Mouse (Mus musculus): ENCODE results near the gene 2310009B15Rik.
"Not testable (repeated sequence)": the region's sequence is repeated elsewhere in the genome, so short reads cannot be mapped to it uniquely, and the experiment has no call there.

DNA sequence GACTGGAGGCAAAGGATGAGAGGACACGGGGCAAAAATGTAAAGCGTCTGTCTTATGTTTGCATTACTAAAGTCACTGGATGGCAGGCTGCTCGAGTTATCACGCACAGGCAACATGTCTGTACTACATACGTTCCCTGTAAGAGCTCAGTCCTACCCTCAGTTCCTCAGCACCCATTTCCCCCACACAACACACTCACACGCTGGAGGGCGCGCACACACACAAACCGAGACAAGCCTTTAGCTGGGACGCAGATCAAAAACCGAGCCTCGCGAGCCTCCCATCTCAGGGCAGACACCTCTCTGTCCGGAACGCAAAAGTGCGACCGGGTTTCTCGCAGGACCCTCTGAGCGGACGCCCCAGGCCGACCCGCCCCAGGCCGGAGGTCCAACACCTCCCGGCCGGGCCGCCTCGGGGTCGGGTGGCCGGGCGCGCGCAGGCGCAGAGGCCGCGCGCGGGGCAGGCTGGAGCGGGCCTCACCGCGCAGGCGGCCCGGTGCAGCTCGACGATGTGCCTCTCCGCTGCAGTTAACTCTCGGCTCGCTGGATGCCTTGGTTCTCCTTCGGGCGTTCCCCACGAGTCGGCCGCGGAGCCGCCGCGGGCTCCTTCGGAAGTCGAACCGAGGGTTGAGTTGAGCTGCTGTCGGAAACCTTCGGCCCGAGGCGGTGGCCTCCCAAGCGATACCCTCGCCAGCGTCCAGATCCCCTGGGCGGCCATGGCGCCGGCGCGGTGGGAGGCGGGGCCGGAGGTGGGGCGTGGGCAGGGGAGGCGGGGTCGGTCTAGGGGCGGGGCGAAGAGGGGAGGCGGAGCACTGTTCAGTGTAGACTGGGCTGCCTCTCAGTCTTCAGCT, at the start of gene 2310009B15Rik:
- TF ChIP-seq CTCF (IDR thresholded peaks at IDR 0.05; ENCODE audit: borderline replicate concordance, extremely low read depth, insufficient read depth, insufficient read length) = not testable (repeated sequence)
- TF ChIP-seq POLR2A (IDR thresholded peaks at IDR 0.05; ENCODE audit: borderline replicate concordance, extremely low read depth, insufficient read depth, insufficient read length, poor library complexity, severe bottlenecking) = peak; percentile 81

All from brain, embryonic 14.5 days (tissue).